Mouse (Mus musculus) cerebellum, adult (tissue): ENCODE results near the gene Tectb.
"Not testable (repeated sequence)": the region's sequence is repeated elsewhere in the genome, so short reads cannot be mapped to it uniquely, and the experiment has no call there.

Experiments
- ATAC-seq: cut with Nextera tagmentation; 2 replicates; pipeline ENCODE4 v1.9.2; 2017; ENCODE audit warnings: mild to moderate bottlenecking, moderate library complexity, mixed read lengths; ENCODE audit not compliant: insufficient number of reproducible peaks, low FRiP score, low TSS enrichment

Gene Tectb

DNA sequence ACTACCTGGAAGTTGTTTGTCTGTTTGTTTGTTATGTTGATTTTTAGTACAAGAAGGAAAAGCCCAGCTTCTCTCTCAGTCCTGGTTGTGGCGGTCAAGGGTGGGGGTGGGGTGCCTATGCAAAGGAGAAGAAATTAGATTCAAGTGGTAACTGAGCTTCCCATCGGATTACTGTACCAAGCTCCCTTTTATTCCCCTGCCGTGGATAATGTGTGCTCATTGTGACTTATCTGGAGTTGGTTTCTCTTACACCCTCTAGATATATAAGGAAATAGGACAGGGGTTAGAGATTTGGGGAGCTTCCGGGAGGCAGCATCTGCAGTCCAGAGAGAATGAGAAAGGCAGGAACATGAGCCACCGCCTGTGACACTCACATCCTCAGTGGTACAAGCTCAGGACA, at the start of gene Tectb:
Tectb (plus strand) TSS at position 301 of the 400 bp plus-strand sequence.
- ATAC-seq = no peak

DNA sequence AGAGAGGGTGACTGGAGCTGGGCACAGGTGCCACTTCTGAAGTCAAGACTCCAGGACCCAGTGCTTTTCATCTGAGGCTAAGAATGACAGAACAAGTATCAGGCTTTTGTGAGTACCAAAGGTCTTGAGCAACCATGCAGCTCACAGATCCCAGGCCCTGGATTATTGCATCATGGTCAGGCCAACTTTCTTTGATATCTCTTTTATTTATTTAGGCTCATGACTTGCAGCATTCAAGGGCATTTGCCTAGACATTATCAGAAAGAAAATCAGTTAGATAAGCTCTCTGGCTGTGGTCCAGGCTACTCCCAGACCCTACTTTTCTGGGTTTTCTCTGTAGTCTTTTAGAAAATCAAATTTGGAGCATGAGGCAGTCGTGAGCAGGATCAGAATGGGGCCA, 48.8 kb upstream of the Tectb start:
- no peak for ATAC-seq

DNA sequence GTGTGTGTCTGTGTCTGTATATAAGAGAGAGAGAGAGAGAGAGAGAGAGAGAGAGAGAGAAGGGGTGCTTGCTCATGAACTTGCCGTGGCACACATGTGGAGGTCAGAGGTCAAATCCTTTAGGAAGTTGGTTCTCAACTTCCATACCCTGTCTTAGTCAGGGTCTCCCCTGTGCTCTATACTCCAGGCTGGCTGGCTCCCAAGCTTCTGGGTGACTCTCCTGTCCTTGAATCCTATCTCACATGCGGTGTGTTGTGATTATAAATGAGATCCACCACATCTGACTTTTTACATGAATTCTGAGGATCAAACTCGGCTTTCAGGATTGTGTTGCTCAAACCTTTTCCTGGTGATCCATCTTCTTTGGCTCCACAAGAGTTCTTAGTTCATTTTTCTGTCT, 48.1 kb upstream of the Tectb start:
- no peak for ATAC-seq

DNA sequence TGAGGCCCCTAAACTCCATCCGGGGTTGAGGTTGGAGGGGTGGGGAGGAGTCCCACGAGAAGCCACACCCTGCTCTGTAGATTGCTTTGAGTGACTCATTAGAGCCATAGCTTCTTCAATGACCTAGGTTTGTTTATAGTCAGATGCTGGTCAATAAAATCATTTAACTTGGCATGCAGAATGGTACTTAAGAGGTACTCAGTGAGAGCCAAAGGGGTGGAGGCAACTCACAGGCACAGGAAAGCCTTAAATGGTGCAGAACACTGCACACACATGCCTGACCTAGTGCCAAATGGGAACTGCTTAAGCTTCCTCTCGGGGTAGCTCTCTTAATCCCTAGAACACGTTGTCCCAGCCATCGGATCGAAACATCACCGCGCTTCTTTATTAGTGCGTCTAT, 46.0 kb upstream of the Tectb start:
- ATAC-seq = no peak

DNA sequence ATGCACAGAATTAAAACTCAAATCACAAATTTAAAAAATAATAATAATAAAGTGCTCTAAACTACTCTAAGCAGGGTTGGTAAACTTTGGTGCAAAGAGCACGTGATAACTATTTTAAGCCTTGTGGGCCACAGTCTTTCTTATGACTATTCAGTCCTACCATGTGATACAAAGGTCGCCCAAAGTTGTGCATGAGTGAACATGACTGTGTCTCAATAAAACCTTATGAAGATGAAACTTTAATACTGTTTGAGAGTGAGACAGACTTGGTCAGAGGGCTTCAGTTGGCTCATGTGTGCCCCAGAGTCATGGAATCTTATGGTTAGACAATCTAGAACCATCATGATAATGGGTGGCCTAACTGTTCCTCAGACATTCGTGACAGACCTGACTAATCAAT, 44.6 kb upstream of the Tectb start:
- ATAC-seq = no peak

DNA sequence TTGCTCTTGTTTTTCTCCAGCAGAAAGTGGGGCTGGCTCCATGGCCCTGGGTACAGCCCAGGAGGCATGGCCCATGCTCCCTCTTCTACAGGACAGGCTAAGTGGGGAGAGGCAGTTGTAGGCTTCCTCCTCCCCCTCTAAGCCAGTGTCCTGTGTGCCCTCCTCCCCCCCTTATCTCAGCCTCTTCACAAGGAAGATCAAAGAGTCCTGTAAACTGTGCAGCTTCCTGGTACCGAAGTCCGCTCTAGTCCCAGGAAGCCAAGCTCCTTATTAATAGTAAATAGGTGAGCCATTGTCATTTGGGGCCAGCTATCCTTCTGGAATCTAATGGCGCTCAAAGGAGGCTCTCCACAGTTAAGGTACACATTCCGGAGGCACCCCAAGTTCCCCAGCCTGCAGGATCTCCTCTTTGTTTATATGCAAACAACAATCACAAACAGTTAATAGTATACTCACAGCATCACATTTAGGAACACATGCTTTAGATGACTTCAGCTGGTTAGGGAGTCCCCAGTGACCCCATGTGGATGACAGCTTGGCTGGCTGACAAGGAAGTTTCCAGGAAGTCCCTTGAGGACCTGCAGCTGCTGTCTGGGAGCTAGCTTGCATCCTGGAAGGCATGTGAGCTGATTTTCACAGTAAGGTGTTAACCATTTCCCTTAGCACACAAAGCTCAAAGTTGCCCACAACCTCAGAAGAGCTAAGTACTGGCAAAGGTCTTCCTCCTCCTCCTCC, 43.7 kb upstream of the Tectb start:
- ATAC-seq = no peak

DNA sequence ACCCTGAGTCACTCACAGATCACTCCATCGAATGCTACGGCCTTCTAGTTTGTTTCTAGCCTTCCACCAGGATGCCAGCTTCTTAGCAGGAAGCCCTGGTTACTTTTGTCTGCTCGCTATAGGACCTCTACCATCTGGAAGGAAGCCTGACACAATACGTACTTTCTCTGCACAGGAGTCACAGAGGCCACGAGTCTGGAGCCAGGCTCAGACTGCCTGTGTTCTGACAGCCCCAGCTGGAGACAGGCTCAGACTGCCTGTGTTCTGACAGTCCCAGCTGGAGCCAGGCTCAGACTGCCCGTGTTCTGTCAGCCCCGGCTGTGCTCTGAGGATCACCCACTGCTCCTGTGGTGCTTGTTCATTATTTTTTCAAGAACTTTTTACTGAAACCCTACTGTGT, 42.6 kb upstream of the Tectb start:
- ATAC-seq = no peak

DNA sequence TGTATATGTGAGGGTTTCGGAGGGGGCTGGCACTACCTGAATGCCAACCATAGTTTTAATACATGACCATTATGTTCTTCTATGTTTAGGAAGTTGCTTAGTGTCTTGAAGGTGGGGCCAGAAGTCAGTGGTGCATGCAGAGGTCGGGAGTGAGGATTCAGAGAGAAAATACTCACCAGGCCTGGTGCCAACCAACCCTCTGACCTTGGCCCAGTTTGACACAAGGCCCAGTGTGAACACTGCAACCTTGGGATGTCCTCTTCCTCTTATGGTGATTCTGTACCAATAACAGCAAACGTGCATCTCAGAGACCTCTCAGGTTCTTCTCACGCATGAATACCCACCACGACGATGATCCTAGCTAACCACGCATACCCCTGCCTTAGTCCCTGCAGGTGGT, 42.0 kb upstream of the Tectb start:
- no peak for ATAC-seq

DNA sequence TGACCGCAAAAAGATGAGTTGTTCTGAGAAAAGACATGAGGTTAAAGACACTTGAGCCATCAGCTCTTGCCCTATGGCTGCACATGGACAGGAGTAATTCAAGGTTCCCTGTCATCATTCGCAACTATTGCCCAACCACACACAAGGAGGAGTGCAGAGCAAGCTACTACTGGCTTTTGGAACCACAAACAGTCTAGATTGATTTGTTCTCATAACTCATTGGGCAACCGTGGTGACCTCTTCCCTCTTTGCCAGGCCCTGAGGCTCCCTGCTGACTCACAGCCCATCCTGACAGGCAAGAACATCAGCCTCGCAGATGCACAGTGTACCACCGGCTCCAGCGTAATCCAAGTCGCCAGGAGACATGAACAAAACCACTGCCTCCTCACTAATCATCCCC, 41.2 kb upstream of the Tectb start:
- ATAC-seq = no peak

DNA sequence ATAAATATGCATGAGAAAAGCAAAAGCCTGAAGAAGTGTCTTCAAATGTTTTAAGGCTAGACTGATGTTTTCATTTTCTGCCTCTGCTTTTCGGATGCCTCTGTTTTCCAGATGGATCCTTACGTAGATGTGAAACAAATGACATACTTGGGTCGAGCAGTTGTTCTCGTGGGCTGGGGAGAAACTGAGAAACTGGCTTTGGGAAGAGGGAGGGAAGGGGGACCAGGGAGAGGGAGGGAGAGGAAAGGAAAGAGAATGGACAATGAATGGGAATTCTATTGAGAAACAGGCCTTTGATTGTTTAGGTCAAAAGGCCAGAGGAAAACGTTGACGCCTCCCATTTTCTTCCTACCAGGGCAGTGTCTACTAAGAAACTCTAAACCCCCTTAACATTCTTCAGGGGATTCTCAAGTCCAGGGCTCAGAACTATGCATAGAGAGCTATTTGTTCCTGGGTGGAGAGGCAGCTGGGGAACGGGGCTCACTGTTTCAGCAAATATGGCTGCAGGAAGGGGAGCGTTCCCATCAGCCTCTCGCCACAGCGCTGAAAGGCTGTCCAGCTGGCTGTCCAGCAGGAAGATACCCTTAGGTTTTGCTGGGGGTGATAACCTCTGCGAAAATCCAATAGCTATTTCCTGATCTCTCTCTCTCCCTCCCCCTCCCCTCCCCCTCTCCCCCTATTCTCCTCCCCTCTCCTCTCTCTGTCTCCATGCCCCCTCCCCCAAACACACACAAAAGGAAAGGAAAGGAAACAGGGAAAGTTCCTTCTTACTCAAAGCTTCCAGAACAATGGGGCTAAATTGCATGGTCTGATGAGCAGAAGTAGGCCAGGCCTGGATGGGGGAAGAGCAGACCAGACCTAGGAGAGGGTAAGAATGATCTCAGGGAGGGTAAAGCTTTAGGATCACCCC, 36.9 kb upstream of the Tectb start:
- no peak for ATAC-seq

DNA sequence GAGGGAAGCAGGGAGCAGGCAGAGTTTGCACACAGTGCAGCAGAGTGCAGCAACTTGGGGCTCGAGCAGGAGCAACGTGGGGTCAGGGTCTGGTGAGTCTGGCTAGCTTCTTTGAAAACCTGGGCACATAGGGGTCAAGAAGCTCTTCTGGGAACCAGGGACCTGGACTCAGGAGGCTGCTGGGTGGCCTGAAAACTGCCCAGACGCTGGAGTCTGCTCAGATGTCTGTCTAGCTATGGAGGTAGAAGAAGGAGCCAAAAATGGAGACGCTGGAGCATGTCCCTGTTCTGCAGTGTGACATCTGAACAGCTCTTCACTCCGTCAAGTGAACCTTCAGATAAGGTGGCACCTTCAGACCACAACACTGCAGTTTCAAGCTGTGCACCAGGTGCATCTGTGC, 35.8 kb upstream of the Tectb start:
- no peak for ATAC-seq

DNA sequence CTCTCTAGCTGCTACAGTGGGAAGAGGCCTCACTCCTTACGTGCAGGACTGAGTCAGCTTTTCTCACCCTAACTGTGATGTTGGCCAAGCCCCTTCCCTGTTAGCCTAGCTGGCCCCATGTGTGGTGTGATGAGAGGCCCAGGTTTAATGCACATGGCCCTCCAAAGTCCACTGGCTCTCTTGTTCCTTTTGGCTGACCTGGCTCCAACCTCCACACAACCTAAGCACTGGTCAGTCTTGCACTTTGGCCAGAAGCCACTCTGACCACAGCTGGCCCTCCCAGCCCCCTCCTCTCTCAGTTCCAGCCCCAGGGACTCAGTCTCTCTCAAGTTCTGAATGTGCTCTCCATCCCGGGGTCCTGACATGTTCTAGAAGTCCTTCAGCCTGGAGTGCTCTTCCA, 35.4 kb upstream of the Tectb start:
- ATAC-seq = no peak

DNA sequence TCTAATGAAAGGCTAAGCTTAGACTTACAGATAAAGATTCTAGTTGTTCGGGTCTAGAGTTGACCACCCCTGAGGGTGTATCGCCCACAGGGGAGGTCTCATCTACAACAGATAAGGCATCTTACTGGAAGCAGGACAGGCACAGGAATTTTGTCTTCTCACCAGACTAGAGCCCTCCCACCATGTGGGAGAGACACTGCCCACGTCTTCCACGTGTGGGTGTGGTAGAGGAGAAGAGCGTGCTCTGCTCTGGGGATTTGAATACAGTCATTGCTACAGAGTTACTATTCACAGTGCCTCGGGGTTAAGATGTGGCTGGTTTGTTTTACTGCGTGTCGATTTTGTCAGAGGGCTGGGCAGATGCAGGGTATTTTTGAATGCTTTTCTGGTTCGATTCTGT, 33.0 kb upstream of the Tectb start:
- no peak for ATAC-seq

DNA sequence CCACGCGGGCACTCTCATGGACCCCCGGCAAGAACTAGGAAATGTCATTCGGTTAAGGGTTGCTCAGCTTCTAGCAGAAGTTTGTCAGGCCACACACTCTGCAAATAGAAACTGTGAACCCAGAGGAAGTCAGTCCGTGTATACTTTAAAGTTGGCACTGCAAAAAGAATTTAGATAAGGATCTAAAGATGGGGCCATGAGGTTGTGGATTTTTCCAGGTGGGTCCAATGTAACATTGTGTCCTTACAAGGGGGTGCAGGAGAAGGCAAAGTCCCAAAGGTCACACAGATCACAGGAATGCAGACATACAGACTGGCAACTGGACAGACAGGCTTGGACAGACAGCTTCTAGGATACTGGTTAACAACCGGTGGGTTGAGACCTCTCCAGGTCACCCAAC, 32.4 kb upstream of the Tectb start:
- ATAC-seq = no peak

DNA sequence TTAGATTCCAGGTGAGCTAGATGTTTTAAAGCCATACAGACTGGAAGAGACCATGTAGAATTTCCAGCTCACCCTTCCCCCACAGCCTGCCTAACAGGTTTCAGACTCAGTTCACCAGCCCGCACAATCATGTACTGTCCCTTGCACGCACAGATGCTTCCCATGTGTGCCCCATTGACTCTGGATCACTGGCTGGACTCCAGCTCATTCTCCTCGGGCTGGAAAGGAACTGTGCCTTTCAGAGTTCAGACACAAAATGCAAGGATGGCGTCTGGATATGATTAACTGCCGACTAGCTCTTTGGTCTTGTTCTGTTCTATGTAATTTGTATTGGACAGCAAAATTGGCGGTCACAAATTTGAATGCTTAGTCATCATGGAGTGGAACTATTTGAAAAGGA, 30.9 kb upstream of the Tectb start:
- no peak for ATAC-seq

DNA sequence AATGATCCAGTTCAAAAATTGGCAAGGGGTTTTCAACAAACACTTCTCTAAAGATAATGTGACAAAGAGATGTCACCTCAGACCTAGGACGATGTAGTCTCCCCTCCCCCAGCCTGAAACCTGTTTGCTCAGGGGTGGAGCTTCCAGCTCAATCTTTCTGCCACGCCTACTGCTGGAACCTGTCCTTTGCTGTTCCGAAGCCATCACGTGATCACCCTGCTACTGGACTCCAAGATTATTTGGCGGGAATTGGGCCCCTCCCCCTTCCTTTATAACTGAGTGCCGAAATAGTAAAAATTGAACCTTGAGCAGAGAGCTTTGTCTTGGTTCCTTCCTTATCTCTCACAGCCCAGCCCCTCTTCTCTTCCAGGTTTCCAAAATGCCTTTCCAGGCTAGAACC, 28.3 kb upstream of the Tectb start:
- not testable (repeated sequence) for ATAC-seq

DNA sequence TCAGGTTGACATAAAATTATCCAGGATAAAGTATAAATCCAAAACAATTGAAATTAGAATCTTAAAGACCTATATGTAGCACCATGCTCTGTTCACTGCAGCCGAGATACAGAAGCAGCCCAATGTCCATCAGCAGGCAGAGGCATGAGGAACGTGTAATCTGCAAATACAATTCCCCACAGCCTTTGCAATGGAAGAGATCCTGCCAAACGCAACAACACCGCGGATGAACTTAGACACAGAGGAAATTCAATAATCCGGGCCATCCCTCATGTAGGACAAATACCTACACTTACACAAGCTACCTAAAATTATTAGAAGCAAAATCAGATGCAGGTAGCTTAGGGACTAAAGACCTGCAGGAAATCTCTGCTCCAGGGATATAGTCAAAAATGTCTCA, 27.6 kb upstream of the Tectb start:
- ATAC-seq = no peak

DNA sequence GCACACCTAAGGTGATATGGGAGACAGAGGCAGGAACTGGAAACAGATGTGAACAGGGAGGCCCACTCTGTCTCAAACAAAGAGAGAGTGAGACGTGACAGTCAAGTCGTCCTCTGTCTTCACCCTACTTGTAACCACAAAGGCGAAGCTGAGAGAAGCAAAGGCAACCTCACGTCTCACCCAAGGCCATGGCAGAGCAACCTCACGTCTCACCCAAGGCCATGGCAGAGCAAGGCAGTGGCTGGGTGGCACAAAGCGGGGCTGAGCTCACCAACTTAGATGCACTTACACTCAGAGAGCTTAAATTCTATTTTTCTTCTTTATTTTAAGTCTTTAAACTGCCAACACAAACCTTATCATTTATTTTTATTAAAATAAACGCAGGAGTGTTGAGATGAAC, 23.5 kb upstream of the Tectb start:
- ATAC-seq = no peak

DNA sequence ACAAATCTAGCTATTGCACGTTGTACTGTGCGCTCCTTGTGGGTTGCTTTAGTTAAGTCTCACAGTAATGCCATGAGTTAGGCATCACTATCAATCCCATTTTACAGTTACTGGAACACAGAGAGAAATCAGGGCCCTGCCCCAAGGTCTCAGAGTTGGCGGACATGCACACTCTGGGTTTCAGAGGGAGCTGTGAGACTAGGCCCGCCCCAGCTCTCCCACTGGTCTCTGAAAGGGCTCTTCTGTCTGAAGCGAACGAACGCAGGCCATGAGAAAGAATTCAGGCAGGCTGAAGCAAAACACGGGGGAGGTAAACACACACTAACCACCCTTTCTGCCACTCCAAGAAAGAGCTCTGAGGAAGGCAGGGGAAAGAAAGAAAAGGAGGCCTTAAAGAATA, 21.9 kb upstream of the Tectb start:
- ATAC-seq = no peak

DNA sequence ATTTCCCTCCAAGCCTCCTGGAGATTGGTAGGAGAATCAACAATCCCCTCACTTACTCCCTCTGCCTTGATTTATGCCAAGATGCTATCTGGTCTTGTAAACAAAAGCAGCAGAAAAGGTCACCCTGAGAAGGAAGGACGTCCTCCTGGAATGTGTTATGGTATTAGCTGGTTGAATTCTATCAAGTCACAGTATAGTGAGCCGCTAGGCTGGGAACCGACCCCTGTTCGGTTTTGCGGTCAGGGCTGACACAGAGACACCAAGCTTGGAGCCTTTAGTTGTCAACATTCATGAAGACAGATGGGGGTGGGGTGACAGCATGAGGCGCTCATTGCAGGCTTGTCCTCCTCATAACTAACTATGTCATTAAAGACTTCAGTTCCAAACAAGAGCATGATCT, 20.7 kb upstream of the Tectb start:
- no peak for ATAC-seq

DNA sequence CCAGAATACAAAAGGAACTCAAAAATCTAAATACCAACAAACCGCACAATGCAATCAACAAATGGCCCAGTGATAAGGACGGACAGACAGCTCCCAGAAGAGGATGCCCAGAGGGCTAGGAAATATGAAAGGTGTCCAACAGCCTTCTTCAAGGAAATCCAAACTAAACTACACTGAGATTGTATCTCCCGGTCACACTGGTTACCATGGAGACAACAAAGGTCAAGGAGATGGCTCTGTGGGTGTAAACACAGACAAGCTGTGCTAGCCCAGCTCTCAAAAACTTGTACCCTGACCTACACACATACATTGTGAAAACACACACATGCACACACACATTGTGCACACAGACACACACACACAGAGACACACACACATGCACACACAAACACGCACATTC, 18.3 kb upstream of the Tectb start:
- ATAC-seq = no peak

DNA sequence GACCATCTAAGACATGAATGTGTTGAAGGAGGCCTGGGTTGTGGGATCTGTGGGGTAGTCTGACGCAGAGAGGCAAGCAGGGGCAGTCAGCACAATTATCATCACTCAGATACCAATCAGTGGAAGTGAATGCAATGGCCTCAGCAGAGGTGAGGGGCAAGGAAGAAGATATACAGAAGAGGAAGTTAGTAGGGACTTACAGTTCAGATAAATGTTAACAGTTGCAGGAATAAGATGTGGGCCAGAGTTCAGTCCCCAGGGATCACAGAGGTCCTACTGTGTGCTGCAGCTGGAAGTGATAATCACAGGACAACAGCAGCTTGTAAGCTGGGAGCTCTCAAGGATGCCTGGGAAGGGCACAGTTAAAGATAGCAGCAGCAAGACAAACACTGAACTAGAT, 16.4 kb upstream of the Tectb start:
- no peak for ATAC-seq
